Mouse (Mus musculus) small intestine, adult 2 months (tissue): ENCODE measurements around the gene Ppp1r13l.

Experiments
- CTCF ChIP-seq: fragments of 200-500 bp; IDR thresholded peaks from 2 replicates; pipeline ENCODE4 v1.5.1; 2012; ENCODE audit warnings: low read depth, mild to moderate bottlenecking, control low read depth, inconsistent platforms, low read length, moderate library complexity, mixed read lengths; ENCODE audit not compliant: insufficient replicate concordance, insufficient read length; ENCODE audit errors: extremely low read depth
- POLR2A ChIP-seq: fragments of 200-500 bp; IDR thresholded peaks from 2 replicates; pipeline ENCODE4 v1.6.1; 2012; ENCODE audit warnings: low read depth, mild to moderate bottlenecking, control low read depth, inconsistent platforms, low read length, moderate library complexity

- TF ChIP-seq CTCF: no peak
- no peak for TF ChIP-seq POLR2A
Measured at GRCm38 (mm10) chr7:19337122-19337521, 22.4 kb upstream of the Ppp1r13l start.
